Mouse (Mus musculus) heart, embryonic 16.5 days (tissue): Measurements from ENCODE around the gene Dnase1l3. TPM values are rescaled to one million over a fixed set of nuclear protein-coding genes. Genes with fewer than 3 reads are reported as not detected.

Source experiments
- ATAC-seq: fragments of 200-750 bp; cut with Nextera tagmentation; replicated peaks from 2 replicates; pipeline ENCODE4 v1.8.0; 2017; ENCODE audit warnings: moderate number of reproducible peaks; ENCODE audit not compliant: insufficient read depth, low FRiP score; ENCODE audit errors: extremely low read depth
- H3K27ac ChIP-seq: fragments of 300-500 bp; sonication (generic); 2 replicates; pipeline ENCODE4 v1.5.1; 2014; ENCODE audit warnings: mild to moderate bottlenecking, low read length, control low read depth, moderate library complexity
- H3K27me3 ChIP-seq: fragments of 300-500 bp; sonication (generic); 2 replicates; pipeline ENCODE4 v1.6.1; 2014; ENCODE audit warnings: low read length, mixed read lengths; ENCODE audit not compliant: control insufficient read depth, insufficient read depth
- H3K36me3 ChIP-seq: fragments of 300-500 bp; sonication (generic); 2 replicates; pipeline ENCODE4 v1.6.1; 2014; ENCODE audit not compliant: control insufficient read depth, insufficient read depth
- H3K4me1 ChIP-seq: fragments of 300-500 bp; sonication (generic); 2 replicates; pipeline ENCODE4 v1.6.1; 2014; ENCODE audit warnings: low read length, mixed read lengths; ENCODE audit not compliant: control insufficient read depth, insufficient read depth
- H3K4me2 ChIP-seq: fragments of 300-500 bp; sonication (generic); 2 replicates; pipeline ENCODE4 v1.6.1; 2014; ENCODE audit warnings: low read depth, mild to moderate bottlenecking, control low read depth, low read length
- H3K4me3 ChIP-seq: fragments of 300-500 bp; sonication (generic); 2 replicates; pipeline ENCODE4 v1.5.1; 2014; ENCODE audit warnings: mild to moderate bottlenecking, control low read depth, low read length
- H3K9ac ChIP-seq: fragments of 300-500 bp; sonication (generic); 2 replicates; pipeline ENCODE4 v1.6.1; 2014; ENCODE audit warnings: low read length, control low read depth
- H3K9me3 ChIP-seq: fragments of 300-500 bp; sonication (generic); replicated peaks from 2 replicates; pipeline ENCODE4 v1.6.1; 2016; ENCODE audit warnings: low read length; ENCODE audit not compliant: control insufficient read depth
- WGBS: fragments of 180-500 bp; shearing (Covaris S2); extraction: QIAGEN DNeasy Blood & Tissue Kit; methylation state at CpG from one replicate; pipeline ENCODE4 v1.1.7; 2014; 5-methylcytosine and 5-hydroxymethylcytosine counted together
- polyA plus RNA-seq: library from polyadenylated mRNA; unstranded; fragments of >200 nt; fragmentation: Nextera tagmentation; extraction: Ambion mirVana; gene quantifications from 2 replicates; pipeline ENCODE4 v1.2.1, GENCODE M21; 2015

The Dnase1l3 gene
- polyA plus RNA-seq, 1 experiment from 2014 or later = 1.1 TPM

GRCm38 (mm10) chr14:7956427-7956826 is 37.9 kb downstream of the Dnase1l3 start:
- H3K9ac ChIP-seq = no peak overlapping the region
- H3K4me3 ChIP-seq = no peak overlapping the region
- H3K9me3 ChIP-seq = no peaks in the 10 kb centered on the region
- no peaks in the 10 kb centered on the region for H3K27me3 ChIP-seq
- H3K4me1 ChIP-seq = peaks cover 31% of the 10 kb centered on the region
- no peak overlapping the region for H3K27ac ChIP-seq
- no peak overlapping the region for H3K4me2 ChIP-seq
- WGBS = 66% methylated on average over 10 of the region's 10 CpGs
- H3K36me3 ChIP-seq = no peaks in the 10 kb centered on the region
- ATAC-seq = no peak

GRCm38 (mm10) chr14:7954071-7954471 is 40.3 kb downstream of the Dnase1l3 start:
- Histone ChIP-seq H3K9ac (0 out of 2 replicates have a peak overlapping the region, but pooled peaks have one; percentile 12), H3K4me1 (peaks cover 28% of the 10 kb centered on the region), H3K36me3 (peaks cover 15% of the 10 kb centered on the region), H3K27ac (peak overlapping the region; percentile 83), H3K27me3 (no peaks in the 10 kb centered on the region), H3K4me3 (no peak overlapping the region), H3K4me2 (no peak overlapping the region), H3K9me3 (no peaks in the 10 kb centered on the region)
- 34% methylated on average over 6 of the region's 6 CpGs for WGBS
- 0 out of 2 replicates have a peak, but pooled peaks have one; percentile 29 for ATAC-seq

- Histone ChIP-seq H3K4me2 (peak overlapping the region; percentile 22), H3K4me3 (no peak overlapping the region), H3K9me3 (no peaks in the 10 kb centered on the region), H3K36me3 (peaks cover 22% of the 10 kb centered on the region), H3K9ac (peak overlapping the region; percentile 30), H3K27me3 (no peaks in the 10 kb centered on the region), H3K4me1 (peaks cover 26% of the 10 kb centered on the region), H3K27ac (peak overlapping the region; percentile 83)
- WGBS = 12% methylated on average over 12 of the region's 12 CpGs
- peak; percentile 68 for ATAC-seq
These were observed 41.6 kb downstream of the Dnase1l3 start for GRCm38 (mm10) chr14:7952610-7953254.

- H3K36me3 ChIP-seq = peaks cover 22% of the 10 kb centered on the region
- H3K27me3 ChIP-seq = no peaks in the 10 kb centered on the region
- H3K4me3 ChIP-seq = no peak overlapping the region
- ATAC-seq = no peak
- H3K4me1 ChIP-seq = peaks cover 26% of the 10 kb centered on the region
- H3K9ac ChIP-seq = no peak overlapping the region
- no peaks in the 10 kb centered on the region for H3K9me3 ChIP-seq
- no peak overlapping the region for H3K27ac ChIP-seq
- H3K4me2 ChIP-seq = no peak overlapping the region
- WGBS = 95% methylated on average over 9 of the region's 9 CpGs
These were observed 43.1 kb downstream of the Dnase1l3 start for GRCm38 (mm10) chr14:7951234-7951633.

- no peak for ATAC-seq
- H3K4me2 ChIP-seq = no peak overlapping the region
- no peaks in the 10 kb centered on the region for H3K9me3 ChIP-seq
- WGBS = 70% methylated on average over 5 of the region's 5 CpGs
- no peaks in the 10 kb centered on the region for H3K27me3 ChIP-seq
- H3K27ac ChIP-seq = no peak overlapping the region
- H3K4me3 ChIP-seq = no peak overlapping the region
- peaks cover 19% of the 10 kb centered on the region for H3K36me3 ChIP-seq
- peaks cover 27% of the 10 kb centered on the region for H3K4me1 ChIP-seq
- H3K9ac ChIP-seq = no peak overlapping the region
These were observed 49.1 kb downstream of the Dnase1l3 start for GRCm38 (mm10) chr14:7945261-7945660.

- Histone ChIP-seq H3K9ac (no peak overlapping the region), H3K36me3 (peaks cover 12% of the 10 kb centered on the region; the same call in 1 of the 2 replicates), H3K9me3 (no peaks in the 10 kb centered on the region), H3K27me3 (no peaks in the 10 kb centered on the region), H3K4me1 (peaks cover 27% of the 10 kb centered on the region), H3K4me3 (no peak overlapping the region), H3K4me2 (no peak overlapping the region), H3K27ac (no peak overlapping the region)
- WGBS = 47% methylated on average over 8 of the region's 8 CpGs
- ATAC-seq = no peak
These were observed 49.9 kb downstream of the Dnase1l3 start for GRCm38 (mm10) chr14:7944349-7945039.

GRCm38 (mm10) chr14:7943801-7944135 is 50.6 kb downstream of the Dnase1l3 start:
- peaks cover 10% of the 10 kb centered on the region; the same call in 1 of the 2 replicates for H3K36me3 ChIP-seq
- H3K9ac ChIP-seq = no peak overlapping the region
- H3K4me3 ChIP-seq = no peak overlapping the region
- WGBS = 54% methylated on average over 3 of the region's 3 CpGs
- peak overlapping the region; percentile 8; the same call in 1 of the 2 replicates for H3K27ac ChIP-seq
- ATAC-seq = no peak
- no peaks in the 10 kb centered on the region for H3K9me3 ChIP-seq
- peaks cover 27% of the 10 kb centered on the region for H3K4me1 ChIP-seq
- H3K4me2 ChIP-seq = no peak overlapping the region
- no peaks in the 10 kb centered on the region for H3K27me3 ChIP-seq

GRCm38 (mm10) chr14:7943101-7943800 is 51.1 kb downstream of the Dnase1l3 start:
- peak overlapping the region; percentile 8; the same call in 1 of the 2 replicates for H3K27ac ChIP-seq
- no peaks in the 10 kb centered on the region for H3K27me3 ChIP-seq
- peaks cover 27% of the 10 kb centered on the region for H3K4me1 ChIP-seq
- no peak overlapping the region for H3K4me2 ChIP-seq
- H3K4me3 ChIP-seq = no peak overlapping the region
- H3K9ac ChIP-seq = no peak overlapping the region
- peaks cover 9% of the 10 kb centered on the region; the same call in 1 of the 2 replicates for H3K36me3 ChIP-seq
- no peaks in the 10 kb centered on the region for H3K9me3 ChIP-seq
- ATAC-seq = peak; percentile 34; the same call in 1 of the 2 replicates
- WGBS = 63% methylated on average over 7 of the region's 7 CpGs

GRCm38 (mm10) chr14:7941413-7941812 is 53.0 kb downstream of the Dnase1l3 start:
- peak overlapping the region; percentile 22; the same call in 1 of the 2 replicates for H3K9ac ChIP-seq
- H3K27me3 ChIP-seq = no peaks in the 10 kb centered on the region
- peak overlapping the region; percentile 53 for H3K27ac ChIP-seq
- no peak overlapping the region for H3K4me3 ChIP-seq
- peaks cover 9% of the 10 kb centered on the region for H3K36me3 ChIP-seq
- H3K9me3 ChIP-seq = no peaks in the 10 kb centered on the region
- ATAC-seq = no peak
- peaks cover 27% of the 10 kb centered on the region for H3K4me1 ChIP-seq
- 34% methylated on average over 5 of the region's 5 CpGs for WGBS
- no peak overlapping the region for H3K4me2 ChIP-seq
